Mouse (Mus musculus): Measurements from ENCODE around the gene Mrpl23.

Gene Mrpl23

DNA sequence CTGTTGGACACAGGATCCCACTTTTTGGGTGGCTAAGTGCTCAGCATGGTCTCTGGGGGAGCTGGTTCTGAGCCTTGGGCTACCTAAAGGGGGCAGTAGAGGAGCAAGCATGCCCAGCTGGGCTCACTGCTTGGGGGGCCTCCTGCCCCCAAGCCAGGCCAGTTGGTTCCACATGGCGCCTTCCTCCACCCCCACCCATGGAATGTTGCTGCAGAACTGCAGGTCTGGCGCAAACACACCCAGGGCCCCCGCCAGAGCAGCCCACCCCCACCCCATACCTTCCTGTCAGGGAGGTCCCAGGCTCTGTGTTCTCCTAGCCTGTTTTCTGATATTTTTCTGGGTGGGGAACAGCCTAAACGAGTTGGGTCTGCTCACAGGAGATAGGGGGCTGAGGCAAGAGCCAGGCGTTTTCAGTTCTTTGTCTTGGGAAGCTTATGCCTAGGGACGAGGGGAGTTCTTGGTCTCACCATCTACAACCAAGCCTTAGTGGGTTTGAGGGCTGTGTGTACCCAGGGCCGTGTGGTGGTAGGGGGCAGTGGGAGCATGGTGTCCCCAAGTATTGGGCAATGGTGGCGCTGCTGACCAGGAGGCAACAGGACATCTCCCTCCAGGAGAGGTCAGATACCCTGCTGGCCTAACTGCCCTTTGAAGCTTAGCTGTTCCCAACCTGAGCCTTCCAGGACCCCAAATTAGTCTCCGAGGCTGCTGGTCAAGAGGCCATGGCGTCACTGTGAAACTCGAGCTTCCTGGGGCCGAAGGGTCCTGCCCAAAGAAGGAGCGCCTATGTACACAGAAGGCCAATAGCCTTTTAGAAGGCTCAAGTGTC lies 20.3 kb downstream of the Mrpl23 start:
- DNase-seq (ENCODE audit: low read depth, low spot score) = no peak

- DNase-seq (ENCODE audit: low read depth, low spot score) = no peak
Measured at GRCm38 (mm10) chr7:142553417-142554335, 21.2 kb downstream of the Mrpl23 start.

- no peak for DNase-seq (ENCODE audit: low read depth, low spot score)
Measured at GRCm38 (mm10) chr7:142554625-142555024, 22.1 kb downstream of the Mrpl23 start.

GRCm38 (mm10) chr7:142555366-142556088 lies 23.0 kb downstream of the Mrpl23 start:
- no peak for DNase-seq (ENCODE audit: low read depth, low spot score)

GRCm38 (mm10) chr7:142556089-142556476 lies 23.6 kb downstream of the Mrpl23 start:
- no peak for DNase-seq (ENCODE audit: low read depth, low spot score)

- no peak for DNase-seq (ENCODE audit: low read depth, low spot score)
Measured at GRCm38 (mm10) chr7:142557696-142558095, 25.2 kb downstream of the Mrpl23 start.

DNA sequence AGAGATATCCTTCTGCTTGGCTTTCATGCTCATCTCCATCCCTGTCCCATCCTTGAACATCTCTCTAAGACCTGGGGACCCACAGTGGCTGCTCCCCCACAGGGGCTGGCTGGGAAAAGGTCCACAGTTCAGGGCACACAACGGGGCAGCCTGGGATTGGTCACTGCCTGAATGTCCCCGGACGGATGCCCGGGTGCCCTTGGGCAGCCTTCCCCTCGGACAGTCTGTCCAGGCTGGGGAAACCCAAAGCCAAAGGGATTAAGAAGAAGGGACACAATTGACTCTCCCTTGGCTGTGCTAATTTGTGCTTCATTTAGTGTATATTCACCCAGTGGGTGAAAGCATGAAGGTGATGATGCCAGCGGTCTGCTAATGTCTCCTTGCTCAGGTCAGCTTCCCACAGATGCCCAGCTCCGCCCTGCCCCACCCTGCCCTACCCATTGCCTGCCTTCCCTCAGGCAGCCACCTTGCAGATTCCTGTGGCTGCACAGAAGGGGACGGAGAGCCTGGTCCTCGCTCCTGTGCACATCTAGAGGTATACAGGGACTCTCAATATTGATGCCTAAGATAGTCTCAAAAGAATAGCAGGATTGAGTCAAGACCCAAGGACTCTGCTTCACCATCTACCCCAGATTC lies 26.1 kb downstream of the Mrpl23 start:
- DNase-seq (ENCODE audit: low read depth, low spot score) = no peak

DNA sequence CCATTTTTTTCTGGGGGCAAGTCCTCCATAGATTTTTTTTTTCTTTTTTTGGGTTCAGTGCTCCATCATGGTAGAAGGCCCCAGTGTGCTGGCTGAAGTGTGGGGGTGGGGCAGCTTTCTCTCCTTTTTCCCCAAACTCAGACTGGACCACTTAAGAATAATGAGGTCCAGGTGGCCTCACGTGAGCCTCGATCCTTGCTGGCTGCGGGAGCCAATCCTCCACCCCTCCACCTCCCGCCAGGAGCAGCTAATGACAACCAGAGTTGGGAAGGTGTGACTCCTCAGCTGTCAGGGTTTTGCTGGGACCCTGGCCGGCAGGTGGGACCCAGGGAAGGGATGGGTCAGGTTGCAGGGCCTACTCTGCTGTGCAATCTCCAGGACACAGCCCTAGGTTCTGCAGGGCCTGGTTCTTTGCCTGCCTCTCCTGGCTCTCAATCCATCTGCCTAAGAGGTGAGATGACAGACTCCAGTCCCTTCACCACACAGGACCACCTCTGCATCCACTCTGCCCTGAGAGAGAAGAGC lies 27.2 kb downstream of the Mrpl23 start:
- DNase-seq (ENCODE audit: low read depth, low spot score) = no peak

- no peak for DNase-seq (ENCODE audit: low read depth, low spot score)
Measured at GRCm38 (mm10) chr7:142560942-142561855, 28.7 kb downstream of the Mrpl23 start.

- DNase-seq (ENCODE audit: low read depth, low spot score) = no peak
Measured at GRCm38 (mm10) chr7:142561856-142562404, 29.4 kb downstream of the Mrpl23 start.

DNA sequence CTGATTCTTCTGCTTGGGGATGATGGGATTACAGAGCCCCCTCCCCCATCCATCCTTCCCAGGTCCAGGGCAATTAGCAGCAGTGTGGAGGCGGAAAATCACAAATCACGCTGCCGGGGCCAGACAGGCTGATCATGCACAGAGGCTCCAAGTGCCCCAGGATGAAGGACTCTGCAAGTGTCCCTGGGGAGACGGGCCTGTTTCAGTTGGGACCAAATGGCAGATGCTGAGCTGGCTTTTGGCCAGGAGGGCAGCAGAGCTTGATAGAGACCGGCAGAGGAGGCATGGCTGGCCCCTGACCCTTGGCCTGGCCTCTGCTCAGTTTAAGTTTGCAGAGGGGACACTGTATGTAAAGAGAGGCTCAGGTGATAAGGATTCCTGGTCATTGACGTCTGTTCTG lies 30.7 kb downstream of the Mrpl23 start:
- no peak for DNase-seq (ENCODE audit: low read depth, low spot score)

GRCm38 (mm10) chr7:142564955-142565643 lies 32.6 kb downstream of the Mrpl23 start:
- no peak for DNase-seq (ENCODE audit: low read depth, low spot score)

DNA sequence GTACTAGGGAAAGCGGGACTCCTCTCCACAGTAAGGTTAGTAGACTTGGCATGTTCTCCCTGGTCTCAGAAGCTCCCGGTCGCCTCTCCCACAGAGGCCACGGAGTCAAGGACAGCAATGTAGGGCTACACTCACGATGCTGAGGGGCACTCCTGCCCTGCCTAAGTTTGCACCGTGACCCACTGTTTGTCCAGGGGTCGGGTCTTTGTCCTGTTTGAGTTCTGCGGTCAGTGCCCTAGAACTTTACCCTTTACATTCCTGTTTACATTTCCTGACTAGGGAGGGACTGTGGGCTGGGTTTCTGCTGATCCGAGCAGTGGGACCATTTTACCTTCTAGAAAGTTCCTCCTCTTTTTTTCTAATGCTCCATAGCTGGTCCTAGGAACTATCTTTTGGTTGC lies 34.0 kb downstream of the Mrpl23 start:
- DNase-seq (ENCODE audit: low read depth, low spot score) = no peak

- no peak for DNase-seq (ENCODE audit: low read depth, low spot score)
Measured at GRCm38 (mm10) chr7:142568985-142569384, 36.5 kb downstream of the Mrpl23 start.

DNA sequence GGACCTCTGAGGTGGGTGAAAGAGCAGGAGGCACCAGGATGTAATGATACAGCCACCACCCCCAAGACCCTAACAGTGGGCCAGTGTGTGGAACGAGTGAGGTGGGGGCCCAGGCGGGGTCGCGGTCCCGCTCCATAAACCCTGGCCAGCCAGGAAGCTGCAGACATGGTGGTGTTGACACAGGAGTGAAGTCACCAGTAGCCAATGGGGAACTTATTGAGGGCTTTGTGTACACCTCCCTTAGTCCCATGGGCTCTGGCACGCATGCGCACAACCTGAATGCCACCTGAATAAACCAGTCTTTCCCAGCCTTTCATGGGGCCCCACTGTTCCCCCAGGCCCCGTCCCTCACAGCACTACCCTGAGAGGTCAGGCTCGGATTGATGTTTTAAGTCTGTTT lies 38.1 kb downstream of the Mrpl23 start:
- DNase-seq (ENCODE audit: low read depth, low spot score) = no peak

- DNase-seq (ENCODE audit: low read depth, low spot score) = no peak
Measured at GRCm38 (mm10) chr7:142571458-142572220, 39.2 kb downstream of the Mrpl23 start.

DNA sequence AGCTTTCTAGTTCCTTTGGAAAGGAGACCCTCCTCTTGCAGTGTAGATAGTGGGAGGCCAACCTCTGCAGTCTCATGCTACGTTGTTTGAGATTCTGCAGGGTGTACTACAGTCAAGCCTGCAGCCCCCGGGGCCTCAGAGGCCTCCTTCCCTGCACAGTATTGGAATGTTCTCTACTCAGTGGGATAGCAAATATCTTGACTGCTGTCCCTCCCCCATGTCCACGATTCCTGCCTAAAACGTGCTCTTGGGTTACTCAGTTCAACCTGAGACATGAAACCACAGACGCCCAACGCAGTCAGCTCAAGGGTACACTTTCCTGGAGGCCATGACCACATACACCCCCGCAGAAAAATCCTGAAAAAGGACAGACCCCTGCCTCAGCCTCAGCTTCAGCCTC lies 39.9 kb downstream of the Mrpl23 start:
- DNase-seq (ENCODE audit: low read depth, low spot score) = no peak

DNA sequence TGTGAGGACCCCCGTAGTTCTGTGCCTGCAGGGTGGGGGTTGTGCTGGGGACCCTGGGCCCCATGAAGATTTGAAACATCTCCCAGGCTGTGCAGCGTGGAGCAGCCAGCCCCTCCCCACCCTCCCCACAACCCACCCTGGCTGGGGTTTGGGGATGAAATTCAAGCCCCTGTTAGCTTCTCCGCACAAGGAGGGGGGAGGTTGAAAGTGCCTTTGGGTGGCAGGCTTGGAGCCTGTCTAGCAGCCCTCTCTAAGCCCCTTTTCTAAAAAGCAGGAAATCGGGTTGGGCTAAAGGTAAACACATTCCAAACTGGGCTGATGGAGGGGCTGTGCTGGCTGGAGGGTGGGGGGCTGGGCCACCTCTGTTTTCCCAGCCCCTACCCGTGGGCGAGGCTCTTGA lies 40.5 kb downstream of the Mrpl23 start:
- no peak for DNase-seq (ENCODE audit: low read depth, low spot score)

Measured in embryo, embryonic 11.5 days (tissue).